Mouse (Mus musculus): ENCODE results near the gene Tac1.
"Not testable (repeated sequence)": the region's sequence is repeated elsewhere in the genome, so short reads cannot be mapped to it uniquely, and the experiment has no call there.

Gene Tac1

DNA sequence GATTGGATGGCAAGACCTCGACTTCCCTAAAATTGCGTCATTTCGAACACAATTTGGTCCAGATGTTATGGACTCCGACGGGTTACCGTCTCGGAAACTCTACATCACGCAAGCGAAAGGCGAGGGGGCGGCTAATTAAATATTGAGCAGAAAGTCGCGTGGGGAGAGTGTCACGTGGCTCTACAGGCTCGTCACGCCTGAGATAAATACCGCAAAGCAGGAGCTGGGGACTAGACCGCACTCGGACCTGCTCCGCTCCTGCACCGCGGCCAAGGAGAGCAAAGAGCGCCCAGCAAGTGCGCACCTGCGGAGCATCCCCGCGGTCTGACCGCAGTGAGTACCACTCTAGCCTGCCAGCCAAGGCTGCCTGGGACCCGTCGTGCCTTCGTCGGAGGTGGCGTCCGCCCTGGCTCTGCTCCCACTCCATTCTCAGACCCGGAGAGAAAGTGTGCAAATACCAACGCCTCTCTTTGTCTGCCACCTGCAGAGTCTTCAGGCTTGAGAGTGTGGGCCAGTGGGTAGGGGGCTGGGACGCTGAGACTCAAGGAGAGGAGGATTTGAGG lies at the start of gene Tac1:
Tac1 (plus strand) TSS at position 51 of the 563 bp plus-strand sequence.
- DNase-seq (ENCODE audit: low spot score) = no peak

DNA sequence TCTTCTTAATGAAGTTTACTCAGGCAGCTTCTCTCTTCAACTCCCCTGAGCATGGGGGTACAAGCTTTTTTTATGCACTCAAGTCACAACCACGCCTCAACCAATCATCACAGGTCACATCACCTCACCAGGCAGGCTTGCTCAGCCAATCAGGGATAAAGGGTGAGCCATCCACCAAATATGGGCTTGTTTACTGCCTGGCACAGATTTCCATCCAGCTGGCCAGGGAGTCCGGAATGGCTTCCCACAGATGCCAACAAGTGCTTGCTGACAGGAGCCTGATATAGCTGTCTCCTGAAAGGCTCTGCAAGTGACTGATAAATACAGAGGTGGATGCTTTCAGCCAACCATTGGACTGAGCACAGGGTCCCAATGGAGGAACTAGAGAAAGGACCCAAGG lies 11.2 kb upstream of the Tac1 start:
- DNase-seq (ENCODE audit: low spot score) = not testable (repeated sequence)

DNA sequence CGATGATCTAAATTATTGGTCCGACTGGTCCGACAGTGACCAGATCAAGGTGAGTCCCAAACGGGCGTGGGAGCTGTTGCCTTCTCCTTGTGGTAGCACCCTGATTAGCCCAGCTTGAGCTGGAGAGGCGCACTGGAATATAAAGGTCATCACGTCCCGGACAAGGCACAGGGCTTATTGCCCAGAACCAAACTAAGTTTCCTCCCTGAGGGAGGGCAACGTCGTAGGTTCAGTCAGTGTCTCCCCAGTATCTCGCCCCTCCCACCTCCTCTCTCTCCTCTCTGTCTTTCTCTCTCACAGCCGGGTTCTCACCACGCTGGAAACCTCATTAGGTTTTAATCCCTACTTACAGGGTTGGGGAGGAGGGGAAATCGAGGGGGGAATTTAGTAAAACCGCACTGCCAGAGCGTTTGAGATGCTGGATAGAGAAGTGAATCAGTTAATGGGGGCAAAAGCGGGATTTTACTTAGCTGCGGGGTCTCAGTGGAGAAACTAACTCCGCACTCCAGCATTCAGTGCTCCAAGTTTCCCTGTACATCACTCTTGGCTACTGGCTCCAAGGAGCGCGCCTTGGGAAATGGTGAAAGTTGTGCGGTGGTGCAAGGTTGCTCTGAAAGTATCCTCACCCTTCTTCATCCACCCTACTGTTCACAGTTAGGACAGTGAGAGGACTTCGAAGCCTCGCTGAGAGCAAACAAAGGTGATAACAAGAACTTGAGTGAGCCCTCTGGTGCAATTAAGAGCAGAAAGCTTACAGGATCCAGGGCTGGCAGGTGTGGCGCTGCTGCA lies 1.2 kb downstream of the Tac1 start:
- no peak for DNase-seq (ENCODE audit: low spot score)

DNA sequence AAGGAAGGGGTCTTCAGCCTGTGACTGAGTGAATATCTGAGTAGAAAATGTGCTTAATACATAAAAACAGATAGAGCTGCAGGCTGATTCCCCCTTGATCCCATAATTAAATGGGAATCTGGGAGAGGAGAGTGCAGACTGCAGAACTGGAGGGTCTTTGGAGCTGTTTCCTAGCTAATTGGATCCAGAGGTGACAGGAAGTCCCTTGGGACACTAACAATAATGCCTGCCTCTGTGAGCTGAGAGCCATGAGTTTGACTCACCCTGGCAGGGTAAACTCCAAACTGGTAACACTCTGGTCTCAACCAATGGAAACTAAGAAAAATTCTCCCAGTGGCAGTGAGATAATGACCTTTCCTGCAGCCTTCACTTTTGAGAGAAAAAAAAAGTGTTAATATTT lies 3.5 kb downstream of the Tac1 start:
- DNase-seq (ENCODE audit: low spot score) = no peak

DNA sequence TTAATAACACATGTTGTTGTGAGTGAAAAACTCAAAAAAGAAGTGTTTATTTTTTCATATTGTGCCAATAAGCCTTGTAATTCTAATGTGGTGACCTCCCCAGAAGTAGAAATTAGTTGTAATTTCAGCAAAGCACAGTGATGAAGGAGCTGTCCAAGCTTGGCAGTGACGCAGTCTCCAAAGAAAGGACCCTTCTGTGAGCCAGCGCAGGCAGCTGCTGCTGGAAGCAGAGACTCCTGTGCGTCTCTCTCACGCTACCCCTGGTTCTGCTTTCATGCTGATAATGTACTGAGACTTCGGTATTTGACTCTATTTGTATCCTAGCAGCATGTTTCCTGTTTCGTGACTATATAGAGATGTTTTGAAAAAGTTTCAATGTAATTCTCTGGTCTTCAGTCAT lies 7.8 kb downstream of the Tac1 start:
- no peak for DNase-seq (ENCODE audit: low spot score)

DNA sequence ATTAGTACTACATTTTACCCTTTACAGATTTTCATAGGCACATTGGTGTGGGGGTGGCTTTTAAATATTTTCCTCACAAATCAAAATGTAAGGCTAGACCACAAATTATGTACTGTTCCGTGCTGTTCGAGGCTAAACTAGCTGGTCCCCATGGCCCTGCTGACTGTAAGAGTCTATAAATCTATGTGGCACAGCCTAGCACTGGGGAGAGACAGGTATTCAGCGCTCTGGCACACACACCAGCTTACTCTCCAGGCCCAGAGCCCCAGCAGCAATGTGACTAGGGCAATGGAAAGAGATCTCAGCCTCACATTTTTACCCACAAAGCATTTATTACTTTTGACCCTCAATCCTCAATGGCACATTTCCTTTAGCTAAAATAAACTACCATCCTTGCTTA lies 9.9 kb downstream of the Tac1 start:
- no peak for DNase-seq (ENCODE audit: low spot score)

DNA sequence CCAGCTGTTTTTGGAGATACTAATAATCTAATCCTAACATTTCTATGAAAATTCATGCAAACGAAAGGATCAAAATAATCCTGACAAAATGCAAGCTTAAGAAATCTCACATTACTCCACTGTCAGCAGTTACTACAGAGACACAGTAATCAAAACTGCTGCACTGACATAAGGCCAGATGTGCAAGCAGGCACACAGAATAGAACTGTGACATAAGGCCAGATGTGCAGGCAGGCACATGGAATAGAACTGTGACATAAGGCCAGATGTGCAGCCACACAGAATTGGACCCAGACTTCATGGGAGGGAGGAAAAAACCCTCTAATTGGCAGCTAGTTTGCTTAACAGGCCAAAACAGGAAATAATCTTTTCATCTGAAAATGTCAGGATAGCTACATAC lies 16.5 kb downstream of the Tac1 start:
- DNase-seq (ENCODE audit: low spot score) = no peak

DNA sequence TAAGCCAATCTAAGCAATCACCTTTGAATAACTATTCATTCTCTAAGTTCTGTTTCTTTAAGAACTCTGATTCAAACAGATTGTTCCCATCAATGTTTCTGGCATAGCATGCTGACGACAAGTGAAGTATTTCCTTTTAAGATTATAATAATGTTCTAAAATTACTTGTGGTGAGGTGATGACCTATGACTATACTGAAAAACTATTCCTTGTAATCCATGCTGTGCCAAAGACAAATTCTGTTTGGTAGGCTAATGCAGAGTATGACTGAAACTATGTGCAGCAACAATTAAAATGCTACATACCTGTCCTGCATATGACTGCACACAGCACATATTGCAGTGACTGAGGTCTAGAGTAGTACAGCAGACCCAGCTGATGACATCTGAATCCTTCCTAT lies 23.4 kb downstream of the Tac1 start:
- DNase-seq (ENCODE audit: low spot score) = no peak

DNA sequence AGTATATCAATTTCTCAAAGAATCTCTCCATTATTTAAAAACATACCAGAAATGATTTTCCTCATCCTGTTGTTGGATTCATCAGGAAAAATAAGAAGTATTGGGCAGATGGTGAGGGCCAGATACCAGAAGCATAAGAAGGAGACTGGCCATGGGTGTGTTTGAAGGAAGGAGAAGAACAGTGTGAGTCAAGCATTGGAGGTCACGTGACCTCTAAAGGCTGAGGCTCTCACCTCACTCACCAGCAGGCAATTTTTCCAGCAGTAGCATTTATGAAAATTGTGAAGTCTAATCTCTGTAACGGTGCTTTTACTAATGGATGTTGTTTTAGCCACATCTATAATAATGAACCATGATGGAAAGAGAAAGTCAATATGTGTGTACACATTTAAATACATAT lies 39.8 kb downstream of the Tac1 start:
- no peak for DNase-seq (ENCODE audit: low spot score)

DNA sequence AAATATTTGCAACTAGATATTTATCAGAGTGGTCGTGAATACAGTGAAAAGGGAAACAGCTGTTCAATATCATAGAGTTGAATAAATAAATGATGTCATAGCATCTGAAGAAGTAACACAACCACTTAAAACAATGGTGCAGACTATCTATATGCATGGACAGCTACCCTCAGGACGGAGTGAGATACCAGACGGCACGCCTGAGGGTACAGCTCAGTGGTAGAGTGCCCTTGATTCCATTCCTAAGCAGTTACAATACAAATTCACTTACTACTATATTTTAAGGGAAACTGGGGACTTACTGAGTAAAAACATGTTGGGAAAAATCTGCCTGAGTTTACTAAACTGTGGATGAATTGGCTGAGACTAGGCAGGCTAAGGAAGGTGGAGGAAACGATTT lies 43.7 kb downstream of the Tac1 start:
- no peak for DNase-seq (ENCODE audit: low spot score)

DNA sequence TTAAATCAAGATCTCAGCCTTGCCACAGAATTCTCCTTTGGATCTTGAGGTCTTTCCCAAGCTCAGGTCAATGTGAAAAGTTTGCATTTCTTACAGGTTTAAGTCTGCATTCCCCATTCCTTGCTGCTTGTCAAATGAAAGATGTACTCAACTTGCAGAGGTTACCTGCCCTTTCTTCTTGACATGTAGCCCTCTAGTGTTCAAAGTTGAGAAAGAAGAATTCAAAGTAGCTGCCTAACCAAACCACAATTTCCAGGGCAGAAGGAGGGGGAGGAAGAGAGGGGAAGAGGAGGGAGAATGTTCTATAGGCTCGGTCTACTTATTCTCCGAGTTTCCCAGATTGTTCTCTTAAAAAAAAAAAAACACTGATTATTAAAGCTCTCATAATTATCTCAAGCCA lies 45.5 kb downstream of the Tac1 start:
- no peak for DNase-seq (ENCODE audit: low spot score)

DNA sequence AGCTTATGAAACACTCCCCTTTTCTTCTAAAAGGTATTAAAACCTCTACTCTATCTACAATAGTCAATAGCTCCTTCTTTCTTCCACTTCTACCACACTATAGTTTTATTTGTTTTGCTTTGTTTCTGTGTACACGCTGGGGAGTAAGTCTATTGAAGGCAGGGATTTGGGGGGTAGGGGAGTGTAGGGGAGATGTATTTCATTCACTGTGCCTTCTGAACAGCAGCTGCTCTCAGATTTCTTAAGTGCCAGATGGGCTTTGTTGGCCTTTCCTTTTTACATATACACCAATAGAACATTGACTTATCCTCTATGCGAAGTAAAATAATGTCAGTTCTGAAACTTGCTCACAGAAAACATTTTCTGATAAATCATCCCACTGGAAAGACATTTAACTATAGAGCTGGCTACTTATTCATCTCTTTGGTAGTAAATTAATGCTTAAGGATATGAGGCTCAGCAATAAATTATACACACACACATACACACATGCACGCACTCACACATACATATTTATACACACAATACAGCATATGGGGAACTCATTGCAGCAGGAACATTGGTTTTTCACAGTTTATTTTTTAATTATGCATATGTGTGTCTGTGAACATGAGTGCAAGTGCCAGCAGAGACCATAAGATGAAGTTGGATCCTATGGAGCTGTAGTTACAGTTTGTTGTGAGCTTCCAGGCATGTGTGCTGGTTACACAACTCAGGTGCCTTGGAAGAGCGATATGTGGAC lies 46.8 kb downstream of the Tac1 start:
- no peak for DNase-seq (ENCODE audit: low spot score)

DNA sequence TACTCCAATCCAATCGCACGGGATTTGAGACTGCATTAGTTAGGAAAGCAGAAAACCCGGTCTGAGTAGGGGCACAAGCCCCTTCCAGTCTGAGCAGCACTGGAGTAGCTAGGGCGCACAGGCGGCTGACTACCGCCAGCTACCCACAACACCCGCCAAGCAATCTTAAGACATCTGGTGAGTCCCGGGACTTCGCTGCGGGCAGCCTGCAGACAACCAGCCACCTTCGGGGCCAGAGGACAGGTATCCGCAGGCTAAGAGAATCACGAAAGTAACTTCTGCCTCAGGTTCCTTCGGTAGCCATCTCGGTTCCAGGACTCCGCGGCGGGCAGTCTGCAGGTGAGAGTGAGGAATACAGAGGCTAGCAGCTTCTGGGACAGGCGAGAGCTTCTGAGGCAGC lies 59.0 kb downstream of the Tac1 start:
- DNase-seq (ENCODE audit: low spot score) = not testable (repeated sequence)

All from urinary bladder, postnatal 14 days (tissue).